Mouse (Mus musculus): ENCODE measurements at regions not wholly inside any gene's neighbourhood (a gene's known extent, or its start where the extent isn't known, plus 50 kb on each side); places are given as distances from the start of the nearest gene placed in this dataset.
A peak's percentile ranks its signal among the peaks of the same experiment; 100 is the strongest.

DNA sequence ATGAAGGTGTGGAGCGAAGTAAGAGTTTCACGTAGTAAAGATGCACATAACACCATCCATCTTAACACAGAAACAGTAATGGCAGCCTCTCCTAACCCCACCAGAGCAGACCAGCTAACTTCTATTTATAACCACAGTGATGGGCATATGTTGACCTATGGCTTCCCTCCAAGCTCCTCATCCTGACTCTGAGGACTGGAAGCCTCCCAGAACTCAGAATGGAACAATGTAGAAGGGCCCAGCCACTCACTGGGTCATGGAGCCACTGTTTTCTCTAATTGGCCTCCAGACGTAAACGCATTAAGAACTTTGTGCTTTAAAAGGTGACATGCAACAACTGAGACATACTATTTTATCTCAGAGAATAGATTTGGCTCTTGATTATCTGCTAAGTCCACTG, 77.0 kb downstream of the Irs2 start:
- no peak for DNase-seq

- DNase-seq = no peak
These were observed 79.4 kb downstream of the Irs2 start for GRCm38 (mm10) chr8:10928836-10929235.

DNA sequence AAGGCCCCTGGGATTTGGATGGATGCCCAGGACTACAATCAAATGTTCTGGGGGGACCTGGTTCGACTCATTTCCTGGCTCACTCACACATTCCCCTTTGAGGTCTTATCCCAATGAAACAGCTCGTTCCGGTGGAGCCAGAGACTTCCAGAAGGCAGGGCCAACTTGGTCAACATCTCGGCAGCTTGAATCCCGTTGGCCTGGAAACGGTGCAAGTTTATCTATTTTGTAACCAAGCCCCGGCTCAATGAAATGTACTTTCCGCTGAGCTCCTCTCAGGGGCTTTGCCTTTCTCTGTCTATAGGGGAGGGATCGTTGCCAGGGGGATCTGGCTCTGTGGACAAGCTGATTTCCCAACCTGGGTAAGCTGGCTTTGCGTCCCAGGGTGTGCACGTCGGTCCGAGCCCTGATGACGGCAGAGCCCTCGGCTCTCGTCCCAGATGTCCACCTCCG, 79.9 kb downstream of the Irs2 start:
- no peak for DNase-seq

DNA sequence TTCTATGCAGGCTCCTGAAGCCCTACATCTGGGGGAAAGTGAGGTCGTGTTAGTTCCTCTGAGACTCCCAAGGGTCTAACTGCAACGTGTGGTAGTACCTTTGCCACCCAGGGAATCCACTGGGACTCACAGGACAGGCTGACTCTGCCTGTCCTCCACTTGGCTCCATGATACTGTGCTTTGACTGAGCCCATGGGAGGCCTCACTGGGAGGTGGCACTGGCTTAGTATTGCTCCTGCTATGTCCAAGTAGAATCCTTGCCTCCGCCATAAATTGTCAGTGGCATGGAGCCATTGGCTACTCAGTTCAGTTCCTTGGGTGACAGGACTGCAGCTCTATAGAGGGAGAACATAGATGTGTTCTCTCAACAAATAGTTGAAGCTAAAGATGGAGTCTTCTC, 81.1 kb downstream of the Irs2 start:
- DNase-seq = no peak

GRCm38 (mm10) chr8:10926518-10926915, 81.7 kb downstream of the Irs2 start:
- DNase-seq = peak; percentile 26

DNA sequence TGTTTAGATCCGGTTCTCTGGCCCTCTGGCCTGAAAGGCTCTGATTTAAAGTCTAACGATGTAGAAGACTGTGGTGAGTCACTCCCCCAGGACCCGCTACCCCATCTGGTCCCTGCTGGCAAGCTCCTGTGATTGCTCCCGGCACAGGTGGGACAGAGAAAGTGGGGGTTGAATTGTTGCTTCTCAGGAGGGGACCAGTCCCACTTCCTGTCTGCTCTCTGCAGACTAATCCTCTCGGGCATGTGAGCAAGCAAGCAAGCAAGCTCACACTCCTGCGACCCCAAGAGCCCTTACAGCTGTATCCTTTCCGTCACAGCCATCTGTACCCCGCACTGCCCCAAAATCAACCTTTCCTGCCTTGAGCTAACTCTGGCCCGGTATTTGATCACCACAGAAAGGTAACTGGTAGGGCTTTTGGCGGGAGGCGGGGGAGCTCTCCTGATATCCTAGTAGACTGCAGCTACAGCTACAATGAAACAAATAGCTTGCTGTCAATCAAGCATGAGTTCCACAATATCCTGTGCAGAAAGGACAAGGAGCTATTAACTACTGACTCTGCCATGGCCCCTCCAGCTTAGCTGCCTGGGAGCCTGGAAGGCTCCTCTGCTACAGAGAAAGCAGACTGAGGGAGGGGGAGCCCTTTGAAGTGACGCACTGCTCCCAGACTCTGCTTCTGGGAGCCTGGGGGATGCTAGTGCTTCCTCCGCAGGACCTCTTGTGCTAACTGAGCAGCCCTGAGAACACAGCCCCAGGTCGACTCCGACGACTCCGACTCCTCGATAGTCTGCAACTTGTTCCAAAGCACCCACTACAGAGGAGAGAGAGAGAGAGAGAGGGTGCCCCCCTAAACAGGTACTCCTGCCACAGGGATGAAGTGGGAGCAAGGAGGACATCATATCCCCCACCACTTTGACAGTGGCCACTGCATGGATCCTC, 82.4 kb downstream of the Irs2 start:
- DNase-seq = peak; percentile 67

- DNase-seq = peak; percentile 41
These were observed 83.6 kb downstream of the Irs2 start for GRCm38 (mm10) chr8:10924526-10925199.

- DNase-seq = no peak
These were observed 84.2 kb downstream of the Irs2 start for GRCm38 (mm10) chr8:10924001-10924490.

GRCm38 (mm10) chr8:10923071-10924000, 84.9 kb downstream of the Irs2 start:
- no peak for DNase-seq

GRCm38 (mm10) chr8:10922209-10923030, 85.8 kb downstream of the Irs2 start:
- no peak for DNase-seq

- no peak for DNase-seq
These were observed 86.6 kb downstream of the Irs2 start for GRCm38 (mm10) chr8:10921439-10922191.

GRCm38 (mm10) chr8:10919620-10920019, 88.6 kb downstream of the Irs2 start:
- no peak for DNase-seq

- no peak for DNase-seq
These were observed 89.7 kb downstream of the Irs2 start for GRCm38 (mm10) chr8:10918403-10919035.

DNA sequence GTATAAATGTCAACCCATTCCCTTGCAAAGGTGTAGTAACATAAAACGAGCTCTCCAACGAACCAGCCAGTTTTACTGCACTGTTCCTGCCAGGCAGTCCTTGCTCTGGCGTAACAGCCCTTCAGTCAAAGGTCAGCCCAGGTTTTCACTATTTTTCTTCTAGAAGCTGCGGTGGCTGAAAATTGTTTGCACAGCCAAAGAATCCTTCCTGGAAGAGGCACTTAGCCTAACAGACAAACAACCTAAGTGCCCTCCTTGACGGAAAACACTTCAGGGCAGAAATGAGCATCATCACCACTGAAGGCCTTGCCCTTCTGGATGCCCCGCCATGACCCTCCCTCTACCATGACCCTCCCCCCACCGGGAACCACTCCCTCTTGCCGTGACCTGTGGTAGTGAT, 93.6 kb downstream of the Irs2 start:
- no peak for DNase-seq

DNA sequence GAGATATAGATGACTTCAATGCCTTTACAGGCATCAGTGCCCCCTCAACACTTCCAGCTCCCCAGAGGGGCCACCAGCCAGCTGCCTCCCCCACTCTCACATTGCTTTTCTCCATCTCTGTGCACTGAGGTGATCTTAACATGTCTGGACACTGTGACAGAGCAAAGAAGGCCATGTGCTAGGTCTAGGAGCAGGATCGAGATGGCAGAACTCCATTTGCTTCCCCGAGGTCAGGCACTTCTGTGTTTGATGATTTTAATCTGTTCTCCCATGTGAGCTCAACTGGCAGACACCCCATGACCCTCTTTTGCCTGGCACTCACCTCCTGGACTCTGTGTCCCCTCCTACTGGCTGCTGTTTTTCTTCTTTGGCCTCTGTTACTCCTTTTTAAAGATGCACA, 95.8 kb downstream of the Irs2 start:
- DNase-seq = no peak

DNA sequence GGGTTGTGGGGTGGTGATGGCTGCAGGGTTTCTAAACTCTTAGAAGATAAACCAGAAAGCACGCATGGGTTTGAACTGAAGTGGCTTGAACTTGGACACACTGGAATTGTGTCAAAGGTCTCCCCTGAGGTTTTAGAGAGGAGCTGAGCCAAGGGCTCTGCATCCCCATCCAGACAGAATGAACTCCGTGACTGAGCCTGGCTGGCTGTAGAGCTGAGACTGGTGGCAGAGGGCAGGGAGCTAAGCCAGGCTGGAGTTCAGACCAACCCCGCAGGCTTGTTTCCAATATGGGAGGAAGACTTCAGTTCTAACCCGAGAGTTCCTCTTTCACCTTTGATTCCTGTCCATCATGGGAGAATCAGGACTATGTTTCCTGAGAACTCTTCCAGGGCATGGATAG, 96.9 kb downstream of the Irs2 start:
- DNase-seq = no peak

DNA sequence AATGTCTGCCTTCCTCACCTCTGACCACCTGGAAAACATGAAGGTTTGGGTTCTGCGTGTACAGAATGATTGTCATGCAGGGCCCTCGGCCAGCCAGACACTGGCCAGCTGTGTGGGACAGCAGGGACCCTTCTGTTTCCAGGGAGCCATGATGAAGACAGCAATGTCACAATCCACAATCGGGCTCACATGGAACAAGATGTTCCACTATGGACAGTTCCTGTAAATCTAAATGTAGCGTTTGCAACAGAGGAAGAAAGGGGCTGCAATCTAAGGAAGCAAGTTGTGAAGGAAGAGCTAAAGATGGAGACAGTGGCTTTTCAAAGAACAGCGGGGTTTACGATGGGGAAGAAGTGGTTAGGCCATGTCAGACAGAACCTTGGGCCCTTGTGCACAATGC, 97.3 kb downstream of the Irs2 start:
- DNase-seq = no peak

DNA sequence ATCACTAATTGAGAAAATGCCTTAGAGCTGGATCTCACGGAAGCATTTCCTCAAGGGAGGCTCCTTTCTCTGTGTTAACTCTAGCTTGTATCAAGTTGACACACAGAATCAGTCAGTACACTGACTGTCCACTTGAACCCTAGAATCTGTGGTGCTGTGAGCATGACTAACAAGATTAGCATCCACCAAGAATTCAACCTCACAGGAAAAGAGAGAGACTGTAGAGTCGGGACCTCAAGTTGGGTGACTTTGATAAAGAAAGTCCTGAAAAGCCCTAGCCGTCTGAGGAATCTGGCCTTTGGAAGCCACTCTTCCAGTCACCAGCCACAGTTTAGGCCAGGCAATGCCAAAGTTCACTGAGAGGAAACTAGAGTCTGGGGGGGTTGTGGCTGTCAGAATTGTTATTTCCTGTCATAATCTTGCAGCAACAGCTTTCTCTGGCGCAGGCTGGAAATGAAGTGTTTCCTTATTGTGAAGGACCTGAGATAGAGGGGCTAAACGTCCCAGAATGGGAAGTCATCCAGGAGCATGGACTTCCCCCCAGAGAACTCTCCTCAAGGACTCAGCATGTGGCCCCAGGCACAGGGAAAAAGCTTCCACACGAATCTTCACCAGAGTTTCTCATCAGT, 97.9 kb downstream of the Irs2 start:
- DNase-seq = peak; percentile 23

- DNase-seq = no peak
These were observed 99.1 kb downstream of the Irs2 start for GRCm38 (mm10) chr8:10909155-10909554.

GRCm38 (mm10) chr8:10906353-10906752, 101.9 kb downstream of the Irs2 start:
- no peak for DNase-seq

Data from thymus, postnatal 14 days (tissue).